Mouse (Mus musculus): ENCODE data around the gene Cstf3. TPM values are rescaled to one million over a fixed set of nuclear protein-coding genes. Genes with fewer than 3 reads are reported as not detected.

Gene Cstf3
- total and polyA plus RNA-seq, 2 experiments from 2014 or later, result 10.0 to 61.2 TPM

- no peak overlapping the region for H3K27ac ChIP-seq
- no peak for TF ChIP-seq CTCF (IDR thresholded peaks at IDR 0.05; ENCODE audit: low read depth)
- WGBS, result 90% methylated on average over 7 of the region's 7 CpGs
- no peak overlapping the region for H3K9ac ChIP-seq (replicated peaks; ENCODE audit: low read length)
- H3K27me3 ChIP-seq (ENCODE audit: insufficient read depth, low read length), result no peaks in the 10 kb centered on the region
- H3K4me3 ChIP-seq (ENCODE audit: low read length), result no peak overlapping the region
- H3K4me1 ChIP-seq (ENCODE audit: insufficient read depth, low read length), result no peaks in the 10 kb centered on the region
- H3K36me3 ChIP-seq (ENCODE audit: insufficient read depth, low read length), result no peaks in the 10 kb centered on the region
- DNase-seq (ENCODE audit: low spot score), result no peak
- no peak for ATAC-seq
- H3K9me3 ChIP-seq (ENCODE audit: low read length), result no peaks in the 10 kb centered on the region
- no peak overlapping the region for H3K4me2 ChIP-seq (ENCODE audit: low read depth, low read length)
Measured at GRCm38 (mm10) chr2:104579784-104580446, 10.4 kb upstream of the Cstf3 start.

- Histone ChIP-seq H3K9me3 (ENCODE audit: low read length) (no peaks in the 10 kb centered on the region), H3K36me3 (ENCODE audit: insufficient read depth, low read length) (no peaks in the 10 kb centered on the region), H3K27me3 (ENCODE audit: insufficient read depth, low read length) (no peaks in the 10 kb centered on the region), H3K4me3 (ENCODE audit: low read length) (no peak overlapping the region), H3K27ac (no peak overlapping the region), H3K9ac (replicated peaks; ENCODE audit: low read length) (no peak overlapping the region), H3K4me2 (ENCODE audit: low read depth, low read length) (no peak overlapping the region), H3K4me1 (ENCODE audit: insufficient read depth, low read length) (no peaks in the 10 kb centered on the region)
- WGBS, result 68% methylated on average over 9 of the region's 9 CpGs
- TF ChIP-seq CTCF (IDR thresholded peaks at IDR 0.05; ENCODE audit: low read depth), result no peak
- no peak for DNase-seq (ENCODE audit: low spot score)
- no peak for ATAC-seq
Measured at GRCm38 (mm10) chr2:104581281-104581879, 8.9 kb upstream of the Cstf3 start.

GRCm38 (mm10) chr2:104583032-104583431 lies 7.3 kb upstream of the Cstf3 start:
- 76% methylated on average over 6 of the region's 6 CpGs for WGBS
- ATAC-seq, result no peak

GRCm38 (mm10) chr2:104584226-104584625 lies 6.1 kb upstream of the Cstf3 start:
- H3K4me2 ChIP-seq (ENCODE audit: low read depth, low read length), result no peak overlapping the region
- DNase-seq (ENCODE audit: low spot score), result no peak
- no peak for TF ChIP-seq CTCF (IDR thresholded peaks at IDR 0.05; ENCODE audit: low read depth)
- H3K4me1 ChIP-seq (ENCODE audit: insufficient read depth, low read length), result no peaks in the 10 kb centered on the region
- H3K36me3 ChIP-seq (ENCODE audit: insufficient read depth, low read length), result no peaks in the 10 kb centered on the region
- no peaks in the 10 kb centered on the region for H3K27me3 ChIP-seq (ENCODE audit: insufficient read depth, low read length)
- 89% methylated on average over 7 of the region's 7 CpGs for WGBS
- no peak for ATAC-seq
- H3K4me3 ChIP-seq (ENCODE audit: low read length), result no peak overlapping the region
- H3K27ac ChIP-seq, result no peak overlapping the region
- no peak overlapping the region for H3K9ac ChIP-seq (replicated peaks; ENCODE audit: low read length)
- H3K9me3 ChIP-seq (ENCODE audit: low read length), result no peaks in the 10 kb centered on the region

More at GRCm38 (mm10) chr2:104583032-104583431, 7.3 kb upstream of the Cstf3 start:
- Histone ChIP-seq H3K27ac (no peak overlapping the region), H3K4me3 (ENCODE audit: low read length) (no peak overlapping the region), H3K4me1 (ENCODE audit: insufficient read depth, low read length) (no peaks in the 10 kb centered on the region), H3K9me3 (ENCODE audit: low read length) (no peaks in the 10 kb centered on the region), H3K36me3 (ENCODE audit: insufficient read depth, low read length) (no peaks in the 10 kb centered on the region), H3K9ac (replicated peaks; ENCODE audit: low read length) (no peak overlapping the region), H3K27me3 (ENCODE audit: insufficient read depth, low read length) (no peaks in the 10 kb centered on the region), H3K4me2 (ENCODE audit: low read depth, low read length) (no peak overlapping the region)
- no peak for TF ChIP-seq CTCF (IDR thresholded peaks at IDR 0.05; ENCODE audit: low read depth)
- DNase-seq (ENCODE audit: low spot score), result no peak

GRCm38 (mm10) chr2:104585645-104586044 lies 4.7 kb upstream of the Cstf3 start:
- Histone ChIP-seq H3K4me1 (ENCODE audit: insufficient read depth, low read length) (0 out of 2 replicates have a peak, but pooled peaks cover 2% of the 10 kb centered on the region), H3K4me2 (ENCODE audit: low read depth, low read length) (no peak overlapping the region), H3K9ac (replicated peaks; ENCODE audit: low read length) (no peak overlapping the region), H3K9me3 (ENCODE audit: low read length) (no peaks in the 10 kb centered on the region), H3K27ac (no peak overlapping the region), H3K4me3 (ENCODE audit: low read length) (no peak overlapping the region), H3K36me3 (ENCODE audit: insufficient read depth, low read length) (no peaks in the 10 kb centered on the region), H3K27me3 (ENCODE audit: insufficient read depth, low read length) (no peaks in the 10 kb centered on the region)
- peak; percentile 65 for TF ChIP-seq CTCF (IDR thresholded peaks at IDR 0.05; ENCODE audit: low read depth)
- peak; percentile 72 for DNase-seq (ENCODE audit: low spot score)
- ATAC-seq, result no peak
- WGBS, result 49% methylated on average over 2 of the region's 2 CpGs

GRCm38 (mm10) chr2:104588552-104588951 lies 1.8 kb upstream of the Cstf3 start:
- Histone ChIP-seq H3K9ac (replicated peaks; ENCODE audit: low read length) (no peak overlapping the region), H3K4me1 (ENCODE audit: insufficient read depth, low read length) (peaks cover 13% of the 10 kb centered on the region), H3K36me3 (ENCODE audit: insufficient read depth, low read length) (no peaks in the 10 kb centered on the region), H3K4me3 (ENCODE audit: low read length) (no peak overlapping the region), H3K27me3 (ENCODE audit: insufficient read depth, low read length) (no peaks in the 10 kb centered on the region), H3K4me2 (ENCODE audit: low read depth, low read length) (no peak overlapping the region), H3K9me3 (ENCODE audit: low read length) (no peaks in the 10 kb centered on the region), H3K27ac (no peak overlapping the region)
- TF ChIP-seq CTCF (IDR thresholded peaks at IDR 0.05; ENCODE audit: low read depth), result no peak
- ATAC-seq, result no peak
- DNase-seq (ENCODE audit: low spot score), result no peak
- 93% methylated on average over 5 of the region's 5 CpGs for WGBS

GRCm38 (mm10) chr2:104590829-104591117 lies 450 bp downstream of the Cstf3 start:
- TF ChIP-seq CTCF (IDR thresholded peaks at IDR 0.05; ENCODE audit: low read depth), result no peak
- no peak for ATAC-seq
- under 1% methylated on average over 19 of the region's 19 CpGs for WGBS

More at GRCm38 (mm10) chr2:104590829-104591117, 450 bp downstream of the Cstf3 start:
- Histone ChIP-seq H3K9me3 (ENCODE audit: low read length) (no peaks in the 10 kb centered on the region), H3K9ac (replicated peaks; ENCODE audit: low read length) (peak overlapping the region; percentile 81), H3K4me2 (ENCODE audit: low read depth, low read length) (peak overlapping the region; percentile 79), H3K27me3 (ENCODE audit: insufficient read depth, low read length) (no peaks in the 10 kb centered on the region), H3K4me3 (ENCODE audit: low read length) (peak overlapping the region; percentile 68), H3K27ac (peak overlapping the region; percentile 85), H3K36me3 (ENCODE audit: insufficient read depth, low read length) (no peaks in the 10 kb centered on the region), H3K4me1 (ENCODE audit: insufficient read depth, low read length) (peaks cover 16% of the 10 kb centered on the region)
- no peak for DNase-seq (ENCODE audit: low spot score)
